Mouse (Mus musculus) hindbrain, embryonic 12.5 days (tissue): ENCODE data around the gene Gmfb. TPM values are rescaled to one million over a fixed set of nuclear protein-coding genes. Genes with fewer than 3 reads are reported as not detected.

Source experiments
- ATAC-seq: fragments of 200-750 bp; cut with Nextera tagmentation; 2 replicates; pipeline ENCODE4 v1.8.0; 2017; ENCODE audit warnings: moderate TSS enrichment; ENCODE audit not compliant: low FRiP score
- H3K27ac ChIP-seq: fragments of 300-500 bp; sonication (generic); 2 replicates; pipeline ENCODE4 v1.5.1; 2016; ENCODE audit warnings: mild to moderate bottlenecking
- H3K27me3 ChIP-seq: fragments of 300-500 bp; sonication (generic); 2 replicates; pipeline ENCODE4 v1.6.1; 2016; ENCODE audit warnings: mild to moderate bottlenecking
- H3K36me3 ChIP-seq: fragments of 300-500 bp; sonication (generic); 2 replicates; pipeline ENCODE4 v1.6.1; 2016; ENCODE audit warnings: mild to moderate bottlenecking
- H3K4me1 ChIP-seq: fragments of 300-500 bp; sonication (generic); 2 replicates; pipeline ENCODE4 v1.6.1; 2016
- H3K4me2 ChIP-seq: fragments of 300-500 bp; sonication (generic); replicated peaks from 2 replicates; pipeline ENCODE4 v1.6.1; 2016; ENCODE audit warnings: mild to moderate bottlenecking
- H3K4me3 ChIP-seq: fragments of 300-500 bp; sonication (generic); 2 replicates; pipeline ENCODE4 v1.5.1; 2016; ENCODE audit warnings: mild to moderate bottlenecking
- H3K9ac ChIP-seq: fragments of 300-500 bp; sonication (generic); 2 replicates; pipeline ENCODE4 v1.6.1; 2016; ENCODE audit warnings: mild to moderate bottlenecking, moderate library complexity
- H3K9me3 ChIP-seq: fragments of 300-500 bp; sonication (generic); replicated peaks from 2 replicates; pipeline ENCODE4 v1.6.1; 2016; ENCODE audit warnings: mild to moderate bottlenecking
- WGBS: fragments of 180-500 bp; shearing (Covaris S2); methylation state at CpG from one replicate; pipeline ENCODE4 v1.1.7; 2016; 5-methylcytosine and 5-hydroxymethylcytosine counted together
- polyA plus RNA-seq: library from polyadenylated mRNA; unstranded; fragments of >200 nt; fragmentation: Nextera tagmentation; extraction: Ambion mirVana; gene quantifications from 2 replicates; pipeline ENCODE4 v1.2.1, GENCODE M21; 2016

The Gmfb gene
- 102 and 111 TPM in 2 replicates for polyA plus RNA-seq

- Histone ChIP-seq H3K27ac (peak within 1 kb of the TSS; percentile 87), H3K36me3 (peaks cover 3% of the 10 kb centered on the region; the same call in 1 of the 2 replicates), H3K9ac (peak within 1 kb of the TSS; percentile 87), H3K4me1 (peaks cover 14% of the 10 kb centered on the region), H3K9me3 (no peaks in the 10 kb centered on the region), H3K4me3 (peak within 1 kb of the TSS; percentile 77), H3K4me2 (peak within 1 kb of the TSS; percentile 67), H3K27me3 (peaks cover 6% of the 10 kb centered on the region; the same call in 1 of the 2 replicates)
- WGBS, result under 1% methylated on average over 65 of the region's 65 CpGs
- peak; percentile 97 for ATAC-seq
Observed at GRCm38 (mm10) chr14:46821873-46822716, at the start of gene Gmfb. Gene Gmfb, minus strand, starts transcription at chr14:46822242.

- H3K4me1 ChIP-seq, result no peaks in the 10 kb centered on the region
- no peak overlapping the region for H3K4me2 ChIP-seq
- H3K27me3 ChIP-seq, result no peaks in the 10 kb centered on the region
- no peak overlapping the region for H3K4me3 ChIP-seq
- H3K27ac ChIP-seq, result no peak overlapping the region
- ATAC-seq, result no peak
- H3K36me3 ChIP-seq, result no peaks in the 10 kb centered on the region
- H3K9ac ChIP-seq, result no peak overlapping the region
- 90% methylated on average over 5 of the region's 5 CpGs for WGBS
- H3K9me3 ChIP-seq, result no peaks in the 10 kb centered on the region
Observed at GRCm38 (mm10) chr14:46862922-46863321, 40.9 kb upstream of the Gmfb start.

- Histone ChIP-seq H3K36me3 (0 out of 2 replicates have a peak, but pooled peaks cover 4% of the 10 kb centered on the region), H3K27ac (no peak overlapping the region), H3K9ac (no peak overlapping the region), H3K4me1 (no peaks in the 10 kb centered on the region), H3K9me3 (no peaks in the 10 kb centered on the region), H3K4me2 (no peak overlapping the region), H3K27me3 (no peaks in the 10 kb centered on the region), H3K4me3 (no peak overlapping the region)
- ATAC-seq, result no peak
- WGBS, result 88% methylated on average over 11 of the region's 11 CpGs
Observed at GRCm38 (mm10) chr14:46853677-46854076, 31.6 kb upstream of the Gmfb start.

- Histone ChIP-seq H3K4me3 (no peak overlapping the region), H3K9me3 (no peaks in the 10 kb centered on the region), H3K4me2 (no peak overlapping the region), H3K27me3 (no peaks in the 10 kb centered on the region), H3K27ac (no peak overlapping the region), H3K36me3 (peaks cover 7% of the 10 kb centered on the region; the same call in 1 of the 2 replicates), H3K9ac (no peak overlapping the region), H3K4me1 (no peaks in the 10 kb centered on the region)
- ATAC-seq, result no peak
- WGBS, result 89% methylated on average over 1 of the region's 1 CpGs
Observed at GRCm38 (mm10) chr14:46849769-46850168, 27.7 kb upstream of the Gmfb start.

GRCm38 (mm10) chr14:46848736-46849135 lies 26.7 kb upstream of the Gmfb start:
- H3K4me1 ChIP-seq, result no peaks in the 10 kb centered on the region
- no peak for ATAC-seq

GRCm38 (mm10) chr14:46848063-46848590 lies 26.1 kb upstream of the Gmfb start:
- H3K9me3 ChIP-seq, result no peaks in the 10 kb centered on the region
- no peak overlapping the region for H3K27ac ChIP-seq
- no peak overlapping the region for H3K9ac ChIP-seq
- 80% methylated on average over 4 of the region's 4 CpGs for WGBS
- H3K4me3 ChIP-seq, result no peak overlapping the region
- H3K27me3 ChIP-seq, result no peaks in the 10 kb centered on the region
- no peak overlapping the region for H3K4me2 ChIP-seq
- peaks cover 8% of the 10 kb centered on the region; the same call in 1 of the 2 replicates for H3K36me3 ChIP-seq
- ATAC-seq, result no peak
- H3K4me1 ChIP-seq, result no peaks in the 10 kb centered on the region

More at GRCm38 (mm10) chr14:46848736-46849135, 26.7 kb upstream of the Gmfb start:
- 86% methylated on average over 5 of the region's 5 CpGs for WGBS
- no peak overlapping the region for H3K27ac ChIP-seq
- peaks cover 7% of the 10 kb centered on the region; the same call in 1 of the 2 replicates for H3K36me3 ChIP-seq
- no peak overlapping the region for H3K4me3 ChIP-seq
- no peak overlapping the region for H3K9ac ChIP-seq
- no peak overlapping the region for H3K4me2 ChIP-seq
- no peaks in the 10 kb centered on the region for H3K27me3 ChIP-seq
- H3K9me3 ChIP-seq, result no peaks in the 10 kb centered on the region

- ATAC-seq, result no peak
- no peaks in the 10 kb centered on the region for H3K9me3 ChIP-seq
- no peaks in the 10 kb centered on the region for H3K27me3 ChIP-seq
- H3K4me2 ChIP-seq, result no peak overlapping the region
- 94% methylated on average over 11 of the region's 11 CpGs for WGBS
- no peak overlapping the region for H3K9ac ChIP-seq
- peaks cover 27% of the 10 kb centered on the region for H3K36me3 ChIP-seq
- no peaks in the 10 kb centered on the region for H3K4me1 ChIP-seq
- no peak overlapping the region for H3K4me3 ChIP-seq
- no peak overlapping the region for H3K27ac ChIP-seq
Observed at GRCm38 (mm10) chr14:46845706-46846105, 23.7 kb upstream of the Gmfb start.

GRCm38 (mm10) chr14:46839326-46839725 lies 17.3 kb upstream of the Gmfb start:
- no peak overlapping the region for H3K4me2 ChIP-seq
- H3K27ac ChIP-seq, result no peak overlapping the region
- H3K36me3 ChIP-seq, result peaks cover 22% of the 10 kb centered on the region
- ATAC-seq, result no peak
- no peak overlapping the region for H3K4me3 ChIP-seq
- no peak overlapping the region for H3K9ac ChIP-seq
- H3K27me3 ChIP-seq, result no peaks in the 10 kb centered on the region
- no peaks in the 10 kb centered on the region for H3K9me3 ChIP-seq
- 76% methylated on average over 4 of the region's 4 CpGs for WGBS
- H3K4me1 ChIP-seq, result no peaks in the 10 kb centered on the region

- H3K4me3 ChIP-seq, result peak overlapping the region; percentile 78
- H3K9ac ChIP-seq, result peak overlapping the region; percentile 89
- 9% methylated on average over 40 of the region's 40 CpGs for WGBS
- ATAC-seq, result no peak
- H3K36me3 ChIP-seq, result no peaks in the 10 kb centered on the region
- no peaks in the 10 kb centered on the region for H3K9me3 ChIP-seq
- 0 out of 2 replicates have a peak overlapping the region, but pooled peaks have one; percentile 30 for H3K27ac ChIP-seq
- H3K27me3 ChIP-seq, result no peaks in the 10 kb centered on the region
- peak overlapping the region; percentile 87 for H3K4me2 ChIP-seq
- H3K4me1 ChIP-seq, result peaks cover 10% of the 10 kb centered on the region; the same call in 1 of the 2 replicates
Observed at GRCm38 (mm10) chr14:46832354-46833272, 10.6 kb upstream of the Gmfb start.

GRCm38 (mm10) chr14:46831837-46832333 lies 9.8 kb upstream of the Gmfb start, which contains the start of gene Cgrrf1:
Gene Cgrrf1, plus strand, starts transcription at chr14:46832125.
- Histone ChIP-seq H3K36me3 (no peaks in the 10 kb centered on the region), H3K9ac (peak within 1 kb of the TSS; percentile 89), H3K4me3 (peak within 1 kb of the TSS; percentile 78), H3K27ac (0 out of 2 replicates have a peak within 1 kb of the TSS, but pooled peaks have one; percentile 30), H3K4me1 (peaks cover 10% of the 10 kb centered on the region; the same call in 1 of the 2 replicates), H3K4me2 (peak within 1 kb of the TSS; percentile 87), H3K9me3 (no peaks in the 10 kb centered on the region), H3K27me3 (no peaks in the 10 kb centered on the region)
- 0% methylated on average over 32 of the region's 32 CpGs for WGBS
- peak; percentile 99 for ATAC-seq

- no peaks in the 10 kb centered on the region for H3K36me3 ChIP-seq
- H3K9ac ChIP-seq, result peak overlapping the region; percentile 89; the same call in 1 of the 2 replicates
- H3K27ac ChIP-seq, result no peak overlapping the region
- H3K4me1 ChIP-seq, result peaks cover 10% of the 10 kb centered on the region; the same call in 1 of the 2 replicates
- H3K27me3 ChIP-seq, result no peaks in the 10 kb centered on the region
- no peak for ATAC-seq
- no peaks in the 10 kb centered on the region for H3K9me3 ChIP-seq
- peak overlapping the region; percentile 87 for H3K4me2 ChIP-seq
- 8% methylated on average over 4 of the region's 4 CpGs for WGBS
- H3K4me3 ChIP-seq, result peak overlapping the region; percentile 78
Observed at GRCm38 (mm10) chr14:46831295-46831694, 9.3 kb upstream of the Gmfb start.
